Mouse (Mus musculus) kidney, postnatal 0 days (tissue): ENCODE measurements around the gene Trpm3. TPM values are rescaled to one million over a fixed set of nuclear protein-coding genes. Genes with fewer than 3 reads are reported as not detected.

Source experiments
- ATAC-seq: fragments of 200-750 bp; cut with Nextera tagmentation; replicated peaks from 2 replicates; pipeline ENCODE4 v1.8.0; 2017; ENCODE audit warnings: low read depth, moderate number of reproducible peaks, moderate TSS enrichment, moderate library complexity; ENCODE audit not compliant: low FRiP score
- DNase-seq: peaks from one replicate; pipeline ENCODE4 v3.0.0-alpha.2; 2016; ENCODE audit warnings: low spot score
- H3K27ac ChIP-seq: fragments of 300-500 bp; sonication (generic); 2 replicates; pipeline ENCODE4 v1.5.1; 2014; ENCODE audit warnings: mild to moderate bottlenecking
- H3K27me3 ChIP-seq: fragments of 300-500 bp; sonication (generic); 2 replicates; pipeline ENCODE4 v1.6.1; 2014; ENCODE audit warnings: low read length, mixed read lengths; ENCODE audit not compliant: insufficient read depth
- H3K36me3 ChIP-seq: fragments of 300-500 bp; sonication (generic); 2 replicates; pipeline ENCODE4 v1.6.1; 2014; ENCODE audit warnings: low read length, mixed read lengths; ENCODE audit not compliant: insufficient read depth
- H3K4me1 ChIP-seq: fragments of 300-500 bp; sonication (generic); replicated peaks from 2 replicates; pipeline ENCODE4 v1.6.1; 2014; ENCODE audit warnings: antibody characterized with exemption, low read length, mixed read lengths; ENCODE audit not compliant: insufficient read depth
- H3K4me2 ChIP-seq: fragments of 300-500 bp; sonication (generic); 2 replicates; pipeline ENCODE4 v1.6.1; 2014; ENCODE audit warnings: mild to moderate bottlenecking, low read length, moderate library complexity, mixed read lengths
- H3K4me3 ChIP-seq: fragments of 300-500 bp; sonication (generic); replicated peaks from 2 replicates; pipeline ENCODE4 v1.5.1; 2014; ENCODE audit warnings: low read depth, low read length
- H3K9ac ChIP-seq: fragments of 300-500 bp; sonication (generic); 2 replicates; pipeline ENCODE4 v1.6.1; 2014; ENCODE audit warnings: low read depth, low read length
- H3K9me3 ChIP-seq: fragments of 300-500 bp; sonication (generic); replicated peaks from 2 replicates; pipeline ENCODE4 v1.6.1; 2016; ENCODE audit warnings: low read length, inconsistent platforms, mixed read lengths
- CTCF ChIP-seq: IDR thresholded peaks from 2 replicates; pipeline ENCODE4 v1.5.1; 2016; ENCODE audit warnings: antibody characterized with exemption, low read depth, mild to moderate bottlenecking, moderate library complexity
- WGBS: fragments of 180-500 bp; shearing (Covaris S2); extraction: QIAGEN DNeasy Blood & Tissue Kit; methylation state at CpG from one replicate; pipeline ENCODE4 v1.1.7; 2014; 5-methylcytosine and 5-hydroxymethylcytosine counted together
- polyA plus RNA-seq: library from polyadenylated mRNA; unstranded; fragments of >200 nt; fragmentation: Nextera tagmentation; extraction: Ambion mirVana; gene quantifications from 2 replicates; pipeline ENCODE4 v1.2.1, GENCODE M21; 2015

Gene Trpm3
- polyA plus RNA-seq: 2.1 and 2.2 TPM in 2 replicates

- peak within 1 kb of the TSS; percentile 36 for H3K4me2 ChIP-seq
- no peak for TF ChIP-seq CTCF
- H3K9me3 ChIP-seq: no peaks in the 10 kb centered on the region
- H3K27ac ChIP-seq: no peak within 1 kb of the TSS
- DNase-seq: peak; percentile 92
- ATAC-seq: peak; percentile 86
- H3K36me3 ChIP-seq: no peaks in the 10 kb centered on the region
- H3K4me3 ChIP-seq: no peak within 1 kb of the TSS
- under 1% methylated on average over 39 of the region's 39 CpGs for WGBS
- no peaks in the 10 kb centered on the region for H3K27me3 ChIP-seq
- no peaks in the 10 kb centered on the region for H3K4me1 ChIP-seq
- no peak within 1 kb of the TSS for H3K9ac ChIP-seq
Measured at GRCm38 (mm10) chr19:22138590-22139421, at the start of gene Trpm3. Gene Trpm3, plus strand, starts transcription at chr19:22139046.

DNA sequence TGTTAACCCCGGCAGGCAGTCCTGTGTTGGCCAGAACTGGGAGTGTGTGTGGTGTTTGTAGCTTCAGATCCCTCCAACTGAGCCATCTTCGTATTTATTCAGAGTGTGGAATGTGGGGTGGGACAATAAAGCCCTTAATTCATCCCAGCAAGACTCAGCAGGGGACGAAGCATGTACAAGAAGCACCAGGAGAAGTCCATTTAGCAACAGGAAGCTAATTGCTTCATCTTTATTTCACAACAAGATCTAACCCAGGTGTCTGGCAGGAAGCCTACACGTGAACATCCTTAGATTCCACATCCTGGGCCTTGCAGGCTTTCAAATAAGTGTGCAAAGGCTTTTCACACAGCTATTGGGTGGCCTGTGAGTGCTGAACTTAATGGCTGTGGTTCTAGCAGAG lies 38.3 kb upstream of the Trpm3 start:
- Histone ChIP-seq H3K27me3 (no peaks in the 10 kb centered on the region), H3K27ac (no peak overlapping the region), H3K4me2 (no peak overlapping the region), H3K4me3 (no peak overlapping the region), H3K9me3 (no peaks in the 10 kb centered on the region), H3K9ac (no peak overlapping the region), H3K36me3 (no peaks in the 10 kb centered on the region), H3K4me1 (no peaks in the 10 kb centered on the region)
- WGBS: 39% methylated on average over 4 of the region's 4 CpGs
- no peak for ATAC-seq
- no peak for TF ChIP-seq CTCF
- DNase-seq: peak; percentile 19

DNA sequence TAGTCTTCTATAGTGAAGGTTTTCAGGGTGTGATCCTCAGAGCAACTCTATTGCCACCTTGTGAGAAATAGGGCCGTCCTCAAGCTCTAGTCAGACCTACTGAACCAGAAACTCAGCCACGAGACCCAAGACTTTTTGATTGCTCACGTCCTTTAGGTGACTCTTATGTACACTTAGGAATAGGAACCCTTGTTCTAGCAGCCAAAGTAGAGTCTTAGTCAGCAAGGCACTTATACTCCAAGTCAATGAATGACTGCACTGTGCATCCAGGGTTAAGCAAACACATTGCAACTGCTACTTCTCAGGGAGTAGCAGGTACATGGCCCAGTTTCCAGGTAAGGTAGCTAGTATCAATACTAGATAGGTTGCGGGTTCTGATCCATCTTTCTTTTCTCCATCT lies 35.0 kb upstream of the Trpm3 start:
- no peaks in the 10 kb centered on the region for H3K9me3 ChIP-seq
- no peak overlapping the region for H3K9ac ChIP-seq
- H3K27ac ChIP-seq: no peak overlapping the region
- 71% methylated on average over 4 of the region's 4 CpGs for WGBS
- no peak for TF ChIP-seq CTCF
- no peaks in the 10 kb centered on the region for H3K4me1 ChIP-seq
- H3K27me3 ChIP-seq: no peaks in the 10 kb centered on the region
- no peak for DNase-seq
- H3K36me3 ChIP-seq: no peaks in the 10 kb centered on the region
- H3K4me3 ChIP-seq: no peak overlapping the region
- ATAC-seq: no peak
- no peak overlapping the region for H3K4me2 ChIP-seq

- DNase-seq (no peak), ATAC-seq (no peak)
- Histone ChIP-seq H3K9ac (no peak overlapping the region), H3K27me3 (no peaks in the 10 kb centered on the region), H3K4me3 (no peak overlapping the region), H3K4me2 (no peak overlapping the region), H3K27ac (no peak overlapping the region), H3K4me1 (no peaks in the 10 kb centered on the region), H3K9me3 (no peaks in the 10 kb centered on the region), H3K36me3 (no peaks in the 10 kb centered on the region)
- WGBS: 77% methylated on average over 7 of the region's 7 CpGs
- TF ChIP-seq CTCF: no peak
Measured at GRCm38 (mm10) chr19:22104848-22105484, 33.9 kb upstream of the Trpm3 start.

- DNase-seq (no peak), ATAC-seq (no peak)
- H3K36me3 ChIP-seq: no peaks in the 10 kb centered on the region
- TF ChIP-seq CTCF: no peak
- 72% methylated on average over 2 of the region's 2 CpGs for WGBS
- H3K4me1 ChIP-seq: no peaks in the 10 kb centered on the region
- no peaks in the 10 kb centered on the region for H3K9me3 ChIP-seq
- no peak overlapping the region for H3K4me2 ChIP-seq
- H3K27me3 ChIP-seq: no peaks in the 10 kb centered on the region
- no peak overlapping the region for H3K27ac ChIP-seq
- H3K9ac ChIP-seq: no peak overlapping the region
- no peak overlapping the region for H3K4me3 ChIP-seq
Measured at GRCm38 (mm10) chr19:22105648-22106047, 33.2 kb upstream of the Trpm3 start.

DNA sequence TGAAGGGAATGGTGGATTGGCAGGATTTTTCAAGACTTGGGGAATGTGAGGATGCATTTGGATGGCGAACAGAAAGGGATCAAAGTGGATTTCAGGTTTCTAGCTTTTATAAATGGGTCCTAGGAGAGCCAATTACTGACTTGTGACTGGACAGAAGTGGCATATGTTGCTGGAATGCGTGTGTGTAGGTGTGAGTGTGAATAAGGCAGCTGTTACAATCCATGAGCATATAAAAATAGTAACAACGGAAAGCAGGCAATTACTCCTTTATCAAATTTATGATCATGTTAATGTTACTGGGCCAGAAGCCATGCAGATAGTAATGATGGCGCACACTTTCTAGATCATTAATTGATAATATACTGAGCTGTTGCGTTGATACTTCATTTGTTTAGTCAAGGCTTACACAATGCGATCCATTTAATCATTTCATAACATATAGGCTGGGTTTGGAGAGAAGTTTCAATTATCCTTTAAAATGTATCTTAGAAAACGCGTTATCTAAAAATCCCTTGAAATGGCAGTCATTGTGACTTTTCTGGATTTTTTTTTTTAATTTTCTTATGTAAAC lies 29.9 kb upstream of the Trpm3 start:
- Histone ChIP-seq H3K9me3 (no peaks in the 10 kb centered on the region), H3K4me3 (no peak overlapping the region), H3K27ac (no peak overlapping the region), H3K27me3 (no peaks in the 10 kb centered on the region), H3K4me2 (no peak overlapping the region), H3K9ac (no peak overlapping the region), H3K36me3 (no peaks in the 10 kb centered on the region), H3K4me1 (no peaks in the 10 kb centered on the region)
- WGBS: 81% methylated on average over 8 of the region's 8 CpGs
- no peak for TF ChIP-seq CTCF
- DNase-seq: no peak
- no peak for ATAC-seq
